Mouse (Mus musculus): ENCODE data around the gene Chic1.

The Chic1 gene

GRCm38 (mm10) chrX:103438023-103438422 lies 81.7 kb downstream of the Chic1 start:
- DNase-seq: no peak

- DNase-seq: peak; percentile 79
These were observed 84.5 kb downstream of the Chic1 start for GRCm38 (mm10) chrX:103440803-103441202.

GRCm38 (mm10) chrX:103443755-103444154 lies 87.5 kb downstream of the Chic1 start:
- peak; percentile 75 for DNase-seq

Data from retina, postnatal 1 day (tissue).